Mouse (Mus musculus) embryonic facial prominence, embryonic 14.5 days (tissue): ENCODE measurements around the gene Serf2. TPM values are rescaled to one million over a fixed set of nuclear protein-coding genes. Genes with fewer than 3 reads are reported as not detected.

Experiments used
- ATAC-seq: fragments of 200-750 bp; cut with Nextera tagmentation; 2 replicates; pipeline ENCODE4 v1.8.0; 2017; ENCODE audit warnings: low read depth, moderate number of reproducible peaks, moderate TSS enrichment
- DNase-seq: peaks from one replicate; pipeline ENCODE4 v3.0.0-alpha.2; 2015; ENCODE audit warnings: low spot score
- H3K27ac ChIP-seq: fragments of 300-500 bp; sonication (generic); replicated peaks from 2 replicates; pipeline ENCODE4 v1.5.1; 2014; ENCODE audit warnings: low read depth, mild to moderate bottlenecking, low read length, moderate library complexity
- H3K27me3 ChIP-seq: fragments of 300-500 bp; sonication (generic); replicated peaks from 2 replicates; pipeline ENCODE4 v1.6.1; 2014; ENCODE audit warnings: low read length; ENCODE audit not compliant: control insufficient read depth, insufficient read depth
- H3K36me3 ChIP-seq: fragments of 300-500 bp; sonication (generic); 2 replicates; pipeline ENCODE4 v1.6.1; 2014; ENCODE audit warnings: low read length, mixed read lengths; ENCODE audit not compliant: control insufficient read depth, insufficient read depth
- H3K4me1 ChIP-seq: fragments of 300-500 bp; sonication (generic); 2 replicates; pipeline ENCODE4 v1.6.1; 2014; ENCODE audit warnings: antibody characterized with exemption, low read length; ENCODE audit not compliant: control insufficient read depth, insufficient read depth
- H3K4me2 ChIP-seq: fragments of 300-500 bp; sonication (generic); 2 replicates; pipeline ENCODE4 v1.6.1; 2014; ENCODE audit warnings: low read depth, mild to moderate bottlenecking, low read length, moderate library complexity, mixed read lengths
- H3K4me3 ChIP-seq: fragments of 300-500 bp; sonication (generic); 2 replicates; pipeline ENCODE4 v1.5.1; 2014; ENCODE audit warnings: low read depth, mild to moderate bottlenecking, low read length
- H3K9ac ChIP-seq: fragments of 300-500 bp; sonication (generic); 2 replicates; pipeline ENCODE4 v1.6.1; 2014; ENCODE audit warnings: low read depth, mild to moderate bottlenecking, low read length, moderate library complexity, mixed read lengths
- H3K9me3 ChIP-seq: fragments of 300-500 bp; sonication (generic); 2 replicates; pipeline ENCODE4 v1.6.1; 2016; ENCODE audit warnings: low read length; ENCODE audit not compliant: control insufficient read depth
- WGBS: fragments of 180-500 bp; shearing (Covaris S2); extraction: QIAGEN DNeasy Blood & Tissue Kit; methylation state at CpG from one replicate; pipeline ENCODE4 v1.1.7; 2014; 5-methylcytosine and 5-hydroxymethylcytosine counted together
- polyA plus RNA-seq: library from polyadenylated mRNA; unstranded; fragments of >200 nt; fragmentation: Nextera tagmentation; extraction: Ambion mirVana; gene quantifications from 2 replicates; pipeline ENCODE4 v1.2.1, GENCODE M21; 2014

Gene Serf2
- polyA plus RNA-seq, 1 experiment from 2014 or later: 673 TPM

DNA sequence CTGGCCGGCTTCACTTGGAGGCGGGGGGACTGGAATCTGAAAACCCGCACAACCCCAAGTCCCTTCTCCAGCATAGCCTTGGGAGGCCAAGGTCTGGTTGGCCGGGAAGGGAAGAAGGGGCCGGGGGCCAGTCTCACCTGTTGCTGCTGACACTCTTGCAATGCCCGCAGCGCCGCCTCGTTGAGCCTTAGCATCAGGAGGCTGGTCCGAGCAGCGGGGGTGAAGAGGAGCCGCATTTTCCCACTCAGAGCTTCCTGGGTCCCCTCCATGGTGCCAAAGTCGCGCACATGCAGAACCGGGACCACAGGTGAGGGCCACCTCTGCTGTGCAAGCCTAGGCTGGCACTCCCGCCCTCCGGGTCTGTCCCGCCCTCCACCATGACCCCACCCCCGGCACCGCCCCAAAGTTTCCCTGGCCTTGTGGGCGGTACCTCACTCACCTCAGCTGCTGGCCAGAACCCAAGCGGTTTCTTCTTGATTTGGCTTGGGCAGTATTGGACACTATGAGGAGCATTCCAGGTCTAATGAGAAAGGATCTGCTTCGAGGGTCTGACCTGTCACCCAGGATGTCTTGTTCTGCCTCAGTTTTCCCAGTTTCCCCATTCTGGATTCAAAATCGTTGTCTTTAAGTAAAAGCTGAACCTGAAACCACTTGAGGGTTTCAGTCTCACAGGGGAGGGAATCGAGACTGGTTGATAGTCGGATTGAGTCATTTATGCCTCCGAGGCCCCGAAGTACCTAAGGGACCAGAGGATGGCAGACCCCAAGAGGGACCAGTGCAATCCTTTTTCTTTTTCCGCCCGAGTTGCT lies 6.5 kb upstream of the Serf2 start:
- ATAC-seq: peak; percentile 82
- Histone ChIP-seq H3K36me3 (peaks cover 24% of the 10 kb centered on the region), H3K9me3 (no peaks in the 10 kb centered on the region), H3K9ac (peak overlapping the region; percentile 59), H3K27me3 (no peaks in the 10 kb centered on the region), H3K4me1 (peaks cover 15% of the 10 kb centered on the region), H3K27ac (no peak overlapping the region), H3K4me3 (peak overlapping the region; percentile 47), H3K4me2 (peak overlapping the region; percentile 86)
- peak; percentile 65 for DNase-seq
- 2% methylated on average over 26 of the region's 30 CpGs for WGBS

DNA sequence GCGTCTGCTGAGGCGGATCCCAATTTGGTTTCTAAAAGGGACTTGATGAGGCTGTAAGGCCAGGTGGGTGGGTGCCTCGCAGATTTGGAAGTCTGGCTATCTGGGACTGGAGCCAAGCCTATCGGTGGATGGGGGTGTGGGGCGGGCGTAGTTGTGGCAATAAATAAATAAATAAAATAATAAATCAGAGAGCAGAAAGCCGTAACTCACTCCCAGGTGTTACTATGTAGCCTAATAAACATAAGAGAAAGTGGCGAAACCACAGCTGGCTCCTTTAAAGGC lies 6.0 kb upstream of the Serf2 start:
- Histone ChIP-seq H3K9me3 (no peaks in the 10 kb centered on the region), H3K27me3 (no peaks in the 10 kb centered on the region), H3K4me3 (peak overlapping the region; percentile 47), H3K36me3 (peaks cover 18% of the 10 kb centered on the region), H3K9ac (peak overlapping the region; percentile 59), H3K27ac (no peak overlapping the region), H3K4me1 (peaks cover 18% of the 10 kb centered on the region), H3K4me2 (peak overlapping the region; percentile 86)
- ATAC-seq (no peak), DNase-seq (no peak)
- WGBS: 17% methylated on average over 8 of the region's 8 CpGs

DNA sequence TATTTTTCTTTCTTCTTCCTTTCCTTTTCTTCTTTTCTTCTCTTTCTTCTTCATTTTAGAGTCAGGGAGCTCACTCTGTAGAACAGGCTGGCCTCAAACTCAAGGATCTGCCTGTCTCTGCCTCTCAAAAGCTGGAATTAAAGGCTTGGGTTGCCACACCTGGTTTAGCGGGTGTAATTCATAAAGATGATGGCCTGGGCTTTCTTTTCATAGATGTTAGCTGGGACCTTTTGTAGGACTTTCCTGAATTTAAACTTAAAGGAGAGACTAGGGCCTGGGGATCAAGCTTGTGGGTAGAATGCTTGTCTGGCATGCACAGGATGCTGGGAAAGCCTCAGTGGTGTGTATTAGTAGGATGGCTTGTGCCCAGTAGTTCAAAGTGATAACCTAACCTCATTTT lies 4.8 kb upstream of the Serf2 start, which contains the start of gene Ell3:
Gene Ell3 (minus strand): TSS at position 101 of the 400 bp plus-strand sequence.
- WGBS: 91% methylated on average over 1 of the region's 1 CpGs
- ATAC-seq (no peak), DNase-seq (no peak)
- Histone ChIP-seq H3K36me3 (peaks cover 7% of the 10 kb centered on the region; the same call in 1 of the 2 replicates), H3K27me3 (no peaks in the 10 kb centered on the region), H3K4me1 (peaks cover 20% of the 10 kb centered on the region), H3K4me2 (peak within 1 kb of the TSS; percentile 86), H3K4me3 (peak within 1 kb of the TSS; percentile 47), H3K9me3 (no peaks in the 10 kb centered on the region), H3K27ac (no peak within 1 kb of the TSS), H3K9ac (peak within 1 kb of the TSS; percentile 59; the same call in 1 of the 2 replicates)

DNA sequence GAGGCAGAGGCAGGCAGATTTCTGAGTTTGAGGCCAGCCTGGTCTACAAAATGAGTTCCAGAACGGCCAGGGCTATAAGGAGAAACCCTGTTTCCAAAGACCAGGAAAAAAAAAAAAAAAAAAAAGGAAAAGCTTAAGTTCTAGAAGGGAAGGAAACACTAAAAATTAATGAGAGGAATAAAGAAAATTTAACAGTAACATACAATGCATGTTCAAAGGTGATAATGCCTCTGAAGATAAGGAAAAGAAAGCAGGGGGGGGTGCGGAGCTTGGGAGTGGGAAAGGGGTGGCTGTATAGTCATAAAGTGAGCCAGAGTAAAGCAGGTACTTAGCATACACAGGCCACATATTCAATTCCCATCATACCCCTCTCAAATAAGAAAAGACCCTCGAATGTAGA lies 3.9 kb upstream of the Serf2 start:
- Histone ChIP-seq H3K4me3 (no peak overlapping the region), H3K4me1 (peaks cover 20% of the 10 kb centered on the region), H3K4me2 (no peak overlapping the region), H3K9me3 (no peaks in the 10 kb centered on the region), H3K27me3 (no peaks in the 10 kb centered on the region), H3K9ac (no peak overlapping the region), H3K27ac (no peak overlapping the region), H3K36me3 (no peaks in the 10 kb centered on the region)
- DNase-seq (no peak), ATAC-seq (no peak)
- WGBS: 73% methylated on average over 3 of the region's 3 CpGs

DNA sequence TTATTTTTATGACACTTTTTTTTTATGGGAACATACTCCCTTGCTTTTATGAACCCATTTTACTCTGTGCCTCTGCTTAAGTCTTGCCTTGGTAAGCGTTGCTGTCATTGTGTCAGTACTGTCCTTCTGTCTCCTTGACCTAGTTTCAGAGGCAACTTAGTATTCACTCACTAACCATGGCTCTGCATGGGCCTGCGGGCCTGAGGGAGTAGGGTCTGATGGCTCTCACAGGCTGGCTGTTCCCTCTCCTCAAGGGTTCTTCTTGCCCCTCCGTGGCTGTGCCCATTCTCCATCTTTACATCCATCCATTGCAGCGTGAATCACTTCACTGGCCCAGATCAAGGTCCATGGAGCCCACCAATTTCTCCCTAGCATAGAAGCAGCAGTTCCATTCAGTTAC lies 2.5 kb upstream of the Serf2 start:
- Histone ChIP-seq H3K9ac (no peak overlapping the region), H3K36me3 (peaks cover 7% of the 10 kb centered on the region), H3K27me3 (no peaks in the 10 kb centered on the region), H3K4me3 (no peak overlapping the region), H3K4me2 (no peak overlapping the region), H3K27ac (no peak overlapping the region), H3K4me1 (peaks cover 23% of the 10 kb centered on the region), H3K9me3 (no peaks in the 10 kb centered on the region)
- WGBS: 90% methylated on average over 4 of the region's 4 CpGs
- DNase-seq (no peak), ATAC-seq (no peak)

DNA sequence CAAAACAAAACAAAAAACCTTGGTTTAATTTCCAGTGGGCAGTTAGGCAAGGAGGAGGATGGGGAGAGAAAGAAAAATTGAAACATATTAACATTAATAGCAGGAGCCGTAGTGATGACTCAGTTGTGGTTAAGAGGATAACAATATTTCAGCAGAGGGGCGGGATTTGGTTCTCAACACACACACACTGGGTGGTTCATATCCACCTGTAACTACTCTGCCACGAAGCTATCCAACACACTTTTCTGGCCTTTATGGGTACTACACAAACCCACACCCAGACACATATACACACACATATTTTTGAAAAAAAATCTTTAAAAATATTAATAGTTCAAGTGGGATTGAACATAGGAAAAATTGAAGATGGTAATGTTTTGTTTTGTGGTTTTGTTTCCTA lies 2.0 kb upstream of the Serf2 start:
- H3K4me3 ChIP-seq: no peak overlapping the region
- no peak overlapping the region for H3K4me2 ChIP-seq
- no peak for ATAC-seq
- no peaks in the 10 kb centered on the region for H3K9me3 ChIP-seq
- 91% methylated on average over 3 of the region's 3 CpGs for WGBS
- DNase-seq: no peak
- H3K27me3 ChIP-seq: no peaks in the 10 kb centered on the region
- H3K9ac ChIP-seq: no peak overlapping the region
- no peak overlapping the region for H3K27ac ChIP-seq
- peaks cover 19% of the 10 kb centered on the region for H3K4me1 ChIP-seq
- peaks cover 9% of the 10 kb centered on the region for H3K36me3 ChIP-seq

DNA sequence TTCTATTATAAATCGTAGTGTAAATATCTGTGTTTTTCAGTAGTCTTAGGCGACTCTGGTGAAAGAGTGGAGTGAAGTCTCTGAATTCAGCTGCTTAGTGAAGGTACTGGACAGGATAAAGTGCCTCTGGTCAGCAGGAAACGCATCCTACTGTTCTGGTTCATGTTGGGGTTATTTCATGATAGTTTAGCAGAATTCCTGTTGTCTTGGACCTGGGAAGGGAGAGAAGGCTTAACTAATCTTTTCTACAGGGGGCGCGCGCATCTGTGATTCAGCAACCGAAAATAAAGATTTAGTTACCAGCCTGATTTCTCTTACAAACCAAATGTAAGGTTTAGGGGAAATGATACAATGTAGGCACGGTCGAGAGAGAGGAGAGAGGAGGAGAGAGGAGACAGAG lies 859 bp upstream of the Serf2 start:
- ATAC-seq (no peak), DNase-seq (peak; percentile 74)
- peak overlapping the region; percentile 66 for H3K9ac ChIP-seq
- peak overlapping the region; percentile 75 for H3K4me2 ChIP-seq
- peak overlapping the region; percentile 98 for H3K27ac ChIP-seq
- WGBS: 12% methylated on average over 9 of the region's 9 CpGs
- H3K4me3 ChIP-seq: peak overlapping the region; percentile 98
- no peaks in the 10 kb centered on the region for H3K9me3 ChIP-seq
- H3K4me1 ChIP-seq: peaks cover 8% of the 10 kb centered on the region; the same call in 1 of the 2 replicates
- no peaks in the 10 kb centered on the region for H3K27me3 ChIP-seq
- H3K36me3 ChIP-seq: peaks cover 20% of the 10 kb centered on the region

DNA sequence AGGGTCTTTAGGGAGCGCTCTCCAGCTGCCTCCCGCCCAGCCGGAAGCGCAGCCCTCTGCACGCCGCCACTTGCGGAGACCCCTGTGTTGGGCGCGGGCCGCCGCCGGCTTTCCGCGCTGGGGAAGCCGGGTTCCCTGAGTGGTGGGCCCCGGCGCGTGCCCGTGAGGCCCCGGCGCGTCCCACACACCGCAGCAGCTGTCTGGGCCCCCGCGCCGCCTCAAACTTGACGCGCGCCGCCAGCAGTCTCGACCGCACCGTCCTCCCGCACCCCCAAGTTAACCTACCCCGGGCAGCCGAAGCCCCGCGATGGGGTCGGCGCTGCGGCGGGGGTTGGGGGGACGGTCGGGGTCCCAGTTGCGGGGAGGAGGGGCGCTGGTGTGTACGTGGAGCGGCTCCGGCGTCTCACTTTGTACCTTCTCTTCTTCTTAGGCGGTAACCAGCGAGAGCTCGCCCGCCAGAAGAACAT lies 583 bp downstream of the Serf2 start:
- under 1% methylated on average over 30 of the region's 54 CpGs for WGBS
- DNase-seq: no peak
- peaks cover 29% of the 10 kb centered on the region for H3K36me3 ChIP-seq
- peak overlapping the region; percentile 82 for H3K4me2 ChIP-seq
- H3K27ac ChIP-seq: peak overlapping the region; percentile 98
- H3K4me1 ChIP-seq: peaks cover 8% of the 10 kb centered on the region; the same call in 1 of the 2 replicates
- peak overlapping the region; percentile 98 for H3K4me3 ChIP-seq
- no peaks in the 10 kb centered on the region for H3K9me3 ChIP-seq
- no peaks in the 10 kb centered on the region for H3K27me3 ChIP-seq
- peak overlapping the region; percentile 97 for H3K9ac ChIP-seq
- ATAC-seq: peak; percentile 64

DNA sequence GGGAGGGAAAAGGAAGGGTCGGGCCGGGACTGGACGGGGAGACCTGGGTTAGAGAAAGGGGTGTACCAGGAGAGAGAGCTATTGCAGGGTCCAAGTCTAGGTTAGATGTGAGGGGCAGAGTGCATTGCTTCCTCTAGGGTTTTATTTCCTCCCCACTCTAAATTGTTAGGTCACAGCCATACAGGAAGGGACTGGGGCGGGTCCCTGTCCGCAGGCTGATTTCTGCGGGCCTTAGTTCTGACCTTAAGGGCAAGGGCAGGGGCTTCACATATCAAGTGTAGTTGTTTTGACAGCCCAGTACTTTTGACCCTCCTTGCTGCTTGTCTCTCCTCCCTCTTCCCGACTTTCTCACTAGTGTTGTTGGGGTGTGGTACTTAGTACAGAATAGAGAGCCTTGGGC lies 1.1 kb downstream of the Serf2 start:
- Histone ChIP-seq H3K27me3 (no peaks in the 10 kb centered on the region), H3K9ac (peak overlapping the region; percentile 97), H3K4me2 (peak overlapping the region; percentile 82), H3K4me1 (peaks cover 8% of the 10 kb centered on the region; the same call in 1 of the 2 replicates), H3K27ac (peak overlapping the region; percentile 98), H3K9me3 (no peaks in the 10 kb centered on the region), H3K36me3 (peaks cover 29% of the 10 kb centered on the region), H3K4me3 (peak overlapping the region; percentile 98)
- WGBS: 1% methylated on average over 7 of the region's 7 CpGs
- ATAC-seq (no peak), DNase-seq (no peak)
